Mouse (Mus musculus) CD8-positive naive resting alpha-beta T cell, adult 2 months (primary cell): ENCODE results near the gene Lhpp.
A peak's percentile ranks its signal among the peaks of the same experiment; 100 is the strongest.

Experiments
- DNase-seq, 2 experiments: peaks; one replicate each; pipeline ENCODE4 v3.0.0; 2022; ENCODE audit warnings: low read depth in 2 of 2, low spot score in 2 of 2

The Lhpp gene

GRCm38 (mm10) chr7:132610468-132611318 is at the start of gene Lhpp:
TSS of gene Lhpp (plus strand) at chr7:132610638.
- DNase-seq: peak; percentile 65 to 76

- no peak for DNase-seq
Measured at GRCm38 (mm10) chr7:132565831-132566230, 44.6 kb upstream of the Lhpp start.

- peak in 1 of 2 experiments; percentile 32 for DNase-seq
Measured at GRCm38 (mm10) chr7:132568817-132569216, 41.6 kb upstream of the Lhpp start.

GRCm38 (mm10) chr7:132570071-132570470 is 40.4 kb upstream of the Lhpp start:
- DNase-seq: no peak

GRCm38 (mm10) chr7:132571481-132571880 is 39.0 kb upstream of the Lhpp start:
- no peak for DNase-seq

- no peak for DNase-seq
Measured at GRCm38 (mm10) chr7:132572738-132573137, 37.7 kb upstream of the Lhpp start.

GRCm38 (mm10) chr7:132573205-132573604 is 37.2 kb upstream of the Lhpp start:
- no peak for DNase-seq

- no peak for DNase-seq
Measured at GRCm38 (mm10) chr7:132574646-132575045, 35.8 kb upstream of the Lhpp start.

- peak; percentile 56 to 69 for DNase-seq
Measured at GRCm38 (mm10) chr7:132575623-132576022, 34.8 kb upstream of the Lhpp start.

GRCm38 (mm10) chr7:132576116-132576650 is 34.3 kb upstream of the Lhpp start, which contains the start of gene Oat:
TSS of gene Oat (minus strand) at chr7:132576398.
- peak; percentile 89 to 93 for DNase-seq

- DNase-seq: no peak
Measured at GRCm38 (mm10) chr7:132576891-132577290, 33.5 kb upstream of the Lhpp start.

- no peak for DNase-seq
Measured at GRCm38 (mm10) chr7:132580511-132580910, 29.9 kb upstream of the Lhpp start.

GRCm38 (mm10) chr7:132581441-132581840 is 29.0 kb upstream of the Lhpp start:
- DNase-seq: no peak

- no peak for DNase-seq
Measured at GRCm38 (mm10) chr7:132585695-132586491, 24.5 kb upstream of the Lhpp start.

GRCm38 (mm10) chr7:132587167-132587566 is 23.3 kb upstream of the Lhpp start:
- DNase-seq: no peak

- no peak for DNase-seq
Measured at GRCm38 (mm10) chr7:132589610-132590009, 20.8 kb upstream of the Lhpp start.

GRCm38 (mm10) chr7:132593762-132594161 is 16.7 kb upstream of the Lhpp start:
- no peak for DNase-seq

- no peak for DNase-seq
Measured at GRCm38 (mm10) chr7:132594325-132594724, 16.1 kb upstream of the Lhpp start.

- DNase-seq: no peak
Measured at GRCm38 (mm10) chr7:132595787-132596186, 14.7 kb upstream of the Lhpp start.

GRCm38 (mm10) chr7:132596557-132597250 is 13.7 kb upstream of the Lhpp start:
- DNase-seq: no peak
